10 mouse cellular contexts compared by ENCODE assay signal in genomic region chr9:21291868-21292267, GRCm38 (mm10). TPM values are rescaled to one million over a fixed set of nuclear protein-coding genes. Genes with fewer than 3 reads are reported as not detected.
DNase-seq lines count a peak whose midpoint lies in the region; ATAC-seq and TF ChIP-seq lines count a peak whose summit lies in the region.
"Not testable (repeated sequence)": the region's sequence is repeated elsewhere in the genome, so short reads cannot be mapped to it uniquely, and the experiment has no call there.
"Had no signal": no experiment of that assay in that cellular context is flagged by ENCODE, and none has a peak within 500 bp of the region (broad histone marks: within the 10 kb centered on the region; RNA-seq: fewer than 3 reads in every experiment).

No protein-coding gene starts in this region.

- ATAC-seq in forebrain, embryonic 14.5 days; heart, postnatal 0 days (ENCODE audit: insufficient read depth, low read depth); liver, embryonic 11.5 days (replicated peaks; ENCODE audit: low FRiP score); neural tube, embryonic 15.5 days (ENCODE audit: low FRiP score): not testable (repeated sequence)

- H3K27me3 ChIP-seq in C2C12 (ENCODE audit: control insufficient read depth, insufficient read depth, insufficient read length); forebrain, embryonic 14.5 days (replicated peaks; ENCODE audit: control insufficient read depth, insufficient read depth, low read length); heart, postnatal 0 days (ENCODE audit: control insufficient read depth, insufficient read depth, low read length); liver, embryonic 11.5 days (replicated peaks; ENCODE audit: control insufficient read depth, insufficient read depth, low read length); midbrain, embryonic 10.5 days (ENCODE audit: low read depth, poor library complexity, severe bottlenecking); neural tube, embryonic 15.5 days (replicated peaks): not testable (repeated sequence)

- DNase-seq in embryo, embryonic 11 days, result peak; percentile 31
- not testable (repeated sequence) for DNase-seq in forebrain, embryonic 14.5 days (ENCODE audit: low spot score); heart, postnatal 0 days (ENCODE audit: low spot score); liver, embryonic 11.5 days (ENCODE audit: low spot score)
- DNase-seq in kidney, adult 11 months, result peak; percentile 36
- DNase-seq in midbrain, embryonic 10.5 days (ENCODE audit: low spot score), result peak; percentile 18

- TF ChIP-seq EP300 in heart, postnatal 0 days (IDR thresholded peaks at IDR 0.05; ENCODE audit: low read depth), result not testable (repeated sequence)

- H3K4me1 ChIP-seq in forebrain, embryonic 14.5 days (ENCODE audit: control insufficient read depth, insufficient read depth, low read length), result peaks cover 19% of the 10 kb centered on the region
- H3K4me1 ChIP-seq in heart, postnatal 0 days (ENCODE audit: control insufficient read depth, insufficient read depth), result peaks cover 22% of the 10 kb centered on the region
- peaks cover 21% of the 10 kb centered on the region for H3K4me1 ChIP-seq in liver, embryonic 11.5 days (replicated peaks; ENCODE audit: control insufficient read depth, insufficient read depth, low read length)
- peaks cover 35% of the 10 kb centered on the region for H3K4me1 ChIP-seq in midbrain, embryonic 10.5 days
- peaks cover 30% of the 10 kb centered on the region for H3K4me1 ChIP-seq in neural tube, embryonic 15.5 days

- 8% methylated on average over 7 of the region's 7 CpGs for WGBS in forebrain, embryonic 14.5 days
- 24% methylated on average over 7 of the region's 7 CpGs for WGBS in heart, postnatal 0 days
- 13% methylated on average over 7 of the region's 7 CpGs for WGBS in liver, embryonic 11.5 days
- WGBS in midbrain, embryonic 10.5 days, result 22% methylated on average over 7 of the region's 7 CpGs
- WGBS in neural tube, embryonic 15.5 days, result 20% methylated on average over 7 of the region's 7 CpGs

- peaks cover 21% of the 10 kb centered on the region for H3K79me3 ChIP-seq in C2C12 (ENCODE audit: low read depth)

- peaks cover 29% of the 10 kb centered on the region for H3K79me2 ChIP-seq in C2C12 (ENCODE audit: control insufficient read depth, insufficient read depth)

- TF ChIP-seq CTCF in C2C12 (IDR thresholded peaks at IDR 0.05; ENCODE audit: control insufficient read depth, insufficient read depth, insufficient read length); heart, postnatal 0 days (IDR thresholded peaks at IDR 0.05; ENCODE audit: low read depth): not testable (repeated sequence)

- peak overlapping the region; percentile 41 for H3K9ac ChIP-seq in forebrain, embryonic 14.5 days (ENCODE audit: low read length)
- H3K9ac ChIP-seq in heart, postnatal 0 days (replicated peaks; ENCODE audit: low read depth, low read length); neural tube, embryonic 15.5 days (replicated peaks): not testable (repeated sequence)
- H3K9ac ChIP-seq in liver, embryonic 11.5 days (ENCODE audit: low read depth, low read length), result peak overlapping the region; percentile 75

- H3K9me3 ChIP-seq in forebrain, embryonic 14.5 days (replicated peaks; ENCODE audit: control insufficient read depth, low read length); heart, postnatal 0 days (replicated peaks; ENCODE audit: control insufficient read depth, low read length); liver, embryonic 11.5 days (ENCODE audit: control insufficient read depth, low read length); midbrain, embryonic 10.5 days (replicated peaks); neural tube, embryonic 15.5 days (replicated peaks): not testable (repeated sequence)

- H3K4me3 ChIP-seq in C2C12 (ENCODE audit: insufficient read depth, poor library complexity, severe bottlenecking), result peak overlapping the region; percentile 26
- H3K4me3 ChIP-seq in forebrain, embryonic 14.5 days (ENCODE audit: low read depth, low read length), result peak overlapping the region; percentile 73
- peak overlapping the region; percentile 79 for H3K4me3 ChIP-seq in heart, postnatal 0 days (ENCODE audit: low read depth, low read length)
- peak overlapping the region; percentile 45 for H3K4me3 ChIP-seq in liver, embryonic 11.5 days (ENCODE audit: low read depth, low read length)
- H3K4me3 ChIP-seq in midbrain, embryonic 10.5 days, result peak overlapping the region; percentile 89
- H3K4me3 ChIP-seq in neural tube, embryonic 15.5 days (replicated peaks), result peak overlapping the region; percentile 81

- peak overlapping the region; percentile 59 for H3K4me2 ChIP-seq in forebrain, embryonic 14.5 days (ENCODE audit: low read length)
- peak overlapping the region; percentile 46 for H3K4me2 ChIP-seq in heart, postnatal 0 days (ENCODE audit: low read depth, low read length)
- H3K4me2 ChIP-seq in liver, embryonic 11.5 days, result peak overlapping the region; percentile 53
- peak overlapping the region; percentile 79 for H3K4me2 ChIP-seq in neural tube, embryonic 15.5 days

- not testable (repeated sequence) for H3ac ChIP-seq in C2C12 (ENCODE audit: control insufficient read depth, insufficient read length, low read depth)

- peak overlapping the region; percentile 58 for H3K27ac ChIP-seq in forebrain, embryonic 14.5 days (ENCODE audit: low read depth, low read length)
- peak overlapping the region; percentile 40 for H3K27ac ChIP-seq in heart, postnatal 0 days (ENCODE audit: low read depth)
- H3K27ac ChIP-seq in liver, embryonic 11.5 days (ENCODE audit: low read depth, low read length), result peak overlapping the region; percentile 89
- H3K27ac ChIP-seq in midbrain, embryonic 10.5 days (replicated peaks), result peak overlapping the region; percentile 91
- H3K27ac ChIP-seq in neural tube, embryonic 15.5 days (replicated peaks), result peak overlapping the region; percentile 68

- H3K36me3 ChIP-seq in C2C12 (ENCODE audit: control insufficient read depth, insufficient read depth); forebrain, embryonic 14.5 days (ENCODE audit: control insufficient read depth, insufficient read depth, low read length); heart, postnatal 0 days (replicated peaks; ENCODE audit: control insufficient read depth, insufficient read depth, low read length); liver, embryonic 11.5 days (ENCODE audit: control insufficient read depth, insufficient read depth, low read length); midbrain, embryonic 10.5 days; neural tube, embryonic 15.5 days: not testable (repeated sequence)

RNA-seq across cellular contexts. Expression of gene Cdkn2d, which starts 0.7 kb away (rescaled TPM):
- polyA plus RNA-seq in C2C12 (2012; fragmentation: generic; extraction: Trizol), result 49.4 TPM
- 101 and 107 TPM in 2 replicates for polyA plus RNA-seq in forebrain, embryonic 14.5 days (2014; fragmentation: Nextera tagmentation; extraction: Ambion mirVana)
- total RNA-seq in heart, postnatal 0 days (2014; rRNA removed; ENCODE audit: low replicate concordance), result 67.4 and 103 TPM in 2 replicates
- polyA plus RNA-seq in heart, postnatal 0 days (2015; fragmentation: Nextera tagmentation; extraction: Ambion mirVana), result 65.8 and 67.5 TPM in 2 replicates
- polyA plus RNA-seq in liver, embryonic 11.5 days (2014; fragmentation: Nextera tagmentation; extraction: Ambion mirVana), result 48.0 and 48.2 TPM in 2 replicates
- polyA plus RNA-seq in midbrain, embryonic 10.5 days (2016; fragmentation: Nextera tagmentation; extraction: Ambion mirVana), result 51.4 and 61.3 TPM in 2 replicates
- polyA plus RNA-seq in neural tube, embryonic 15.5 days (2015; fragmentation: Nextera tagmentation; extraction: Ambion mirVana), result 120 and 129 TPM in 2 replicates

RNA-seq across cellular contexts. Expression of gene Kri1, which starts 4.1 kb away (rescaled TPM):
- polyA plus RNA-seq in C2C12 (2012; fragmentation: generic; extraction: Trizol), result 29.3 TPM
- polyA plus RNA-seq in forebrain, embryonic 14.5 days (2014; fragmentation: Nextera tagmentation; extraction: Ambion mirVana), result 9.8 and 14.6 TPM in 2 replicates
- 7.0 and 16.3 TPM in 2 replicates for total RNA-seq in heart, postnatal 0 days (2014; rRNA removed; ENCODE audit: low replicate concordance)
- polyA plus RNA-seq in heart, postnatal 0 days (2015; fragmentation: Nextera tagmentation; extraction: Ambion mirVana), result 5.9 and 9.1 TPM in 2 replicates
- polyA plus RNA-seq in liver, embryonic 11.5 days (2014; fragmentation: Nextera tagmentation; extraction: Ambion mirVana), result 19.3 and 24.2 TPM in 2 replicates
- polyA plus RNA-seq in midbrain, embryonic 10.5 days (2016; fragmentation: Nextera tagmentation; extraction: Ambion mirVana), result 16.2 and 21.0 TPM in 2 replicates
- polyA plus RNA-seq in neural tube, embryonic 15.5 days (2015; fragmentation: Nextera tagmentation; extraction: Ambion mirVana), result 15.2 and 18.7 TPM in 2 replicates

RNA-seq across cellular contexts. Expression of gene Ap1m2, which starts 20.3 kb away (rescaled TPM):
- polyA plus RNA-seq in C2C12 (2012; fragmentation: generic; extraction: Trizol), result not detected
- 0.91 and 1.4 TPM in 2 replicates for polyA plus RNA-seq in forebrain, embryonic 14.5 days (2014; fragmentation: Nextera tagmentation; extraction: Ambion mirVana)
- 0.46 and 0.57 TPM in 2 replicates for total RNA-seq in heart, postnatal 0 days (2014; rRNA removed; ENCODE audit: low replicate concordance)
- 0.15 TPM in 1 of 2 replicates, not detected in the other for polyA plus RNA-seq in heart, postnatal 0 days (2015; fragmentation: Nextera tagmentation; extraction: Ambion mirVana)
- 1.2 and 1.6 TPM in 2 replicates for polyA plus RNA-seq in liver, embryonic 11.5 days (2014; fragmentation: Nextera tagmentation; extraction: Ambion mirVana)
- polyA plus RNA-seq in midbrain, embryonic 10.5 days (2016; fragmentation: Nextera tagmentation; extraction: Ambion mirVana), result 1.1 and 2.9 TPM in 2 replicates
- 2.5 and 12.1 TPM in 2 replicates for polyA plus RNA-seq in neural tube, embryonic 15.5 days (2015; fragmentation: Nextera tagmentation; extraction: Ambion mirVana)
- total RNA-seq: heart, adult 18-20 months; megakaryocyte-erythroid progenitor cell, adult 5-6 weeks had no signal

RNA-seq across cellular contexts. Expression of gene Atg4d, which starts 26.8 kb away (rescaled TPM):
- 33.7 TPM for polyA plus RNA-seq in C2C12 (2012; fragmentation: generic; extraction: Trizol)
- polyA plus RNA-seq in forebrain, embryonic 14.5 days (2014; fragmentation: Nextera tagmentation; extraction: Ambion mirVana), result 45.7 and 53.1 TPM in 2 replicates
- total RNA-seq in heart, postnatal 0 days (2014; rRNA removed; ENCODE audit: low replicate concordance), result 41.2 and 67.4 TPM in 2 replicates
- polyA plus RNA-seq in heart, postnatal 0 days (2015; fragmentation: Nextera tagmentation; extraction: Ambion mirVana), result 53.6 and 56.1 TPM in 2 replicates
- 57.0 and 61.1 TPM in 2 replicates for polyA plus RNA-seq in liver, embryonic 11.5 days (2014; fragmentation: Nextera tagmentation; extraction: Ambion mirVana)
- 48.6 and 49.9 TPM in 2 replicates for polyA plus RNA-seq in midbrain, embryonic 10.5 days (2016; fragmentation: Nextera tagmentation; extraction: Ambion mirVana)
- 50.0 and 52.4 TPM in 2 replicates for polyA plus RNA-seq in neural tube, embryonic 15.5 days (2015; fragmentation: Nextera tagmentation; extraction: Ambion mirVana)

RNA-seq across cellular contexts. Expression of gene Slc44a2, which starts 28.6 kb away (rescaled TPM):
- 221 TPM for polyA plus RNA-seq in C2C12 (2012; fragmentation: generic; extraction: Trizol)
- polyA plus RNA-seq in forebrain, embryonic 14.5 days (2014; fragmentation: Nextera tagmentation; extraction: Ambion mirVana), result 52.0 and 61.0 TPM in 2 replicates
- total RNA-seq in heart, postnatal 0 days (2014; rRNA removed; ENCODE audit: low replicate concordance), result 44.0 and 84.8 TPM in 2 replicates
- polyA plus RNA-seq in heart, postnatal 0 days (2015; fragmentation: Nextera tagmentation; extraction: Ambion mirVana), result 45.0 and 46.5 TPM in 2 replicates
- polyA plus RNA-seq in liver, embryonic 11.5 days (2014; fragmentation: Nextera tagmentation; extraction: Ambion mirVana), result 57.2 and 61.2 TPM in 2 replicates
- 65.8 and 72.2 TPM in 2 replicates for polyA plus RNA-seq in midbrain, embryonic 10.5 days (2016; fragmentation: Nextera tagmentation; extraction: Ambion mirVana)
- polyA plus RNA-seq in neural tube, embryonic 15.5 days (2015; fragmentation: Nextera tagmentation; extraction: Ambion mirVana), result 68.4 and 79.7 TPM in 2 replicates

Comparison
In these comparisons a context has a peak if more than half of its experiments do, and no peak if none do; other contexts are left out.
1. H3K4me3 ChIP-seq: peak in every context shown above with its lines; median percentile 89 in midbrain, embryonic 10.5 days; 81 in neural tube, embryonic 15.5 days; 79 in heart, postnatal 0 days; 73 in forebrain, embryonic 14.5 days; 45 in liver, embryonic 11.5 days; 26 in C2C12.
2. H3K27ac ChIP-seq: peak in every context shown above with its lines; median percentile 91 in midbrain, embryonic 10.5 days; 89 in liver, embryonic 11.5 days; 68 in neural tube, embryonic 15.5 days; 58 in forebrain, embryonic 14.5 days; 40 in heart, postnatal 0 days.